Mouse (Mus musculus) erythroblast, embryonic 14.5 days (primary cell): ENCODE results near the gene Pglyrp2.

Source experiments
- GATA1 ChIP-seq: IDR thresholded peaks from 2 replicates; pipeline ENCODE4 v1.6.1; 2012; ENCODE audit warnings: low read length, inconsistent platforms, mixed read lengths
- TAL1 ChIP-seq: IDR thresholded peaks from 3 replicates; pipeline ENCODE4 v1.6.1; 2012; ENCODE audit warnings: low read length, inconsistent platforms, mixed read lengths

DNA sequence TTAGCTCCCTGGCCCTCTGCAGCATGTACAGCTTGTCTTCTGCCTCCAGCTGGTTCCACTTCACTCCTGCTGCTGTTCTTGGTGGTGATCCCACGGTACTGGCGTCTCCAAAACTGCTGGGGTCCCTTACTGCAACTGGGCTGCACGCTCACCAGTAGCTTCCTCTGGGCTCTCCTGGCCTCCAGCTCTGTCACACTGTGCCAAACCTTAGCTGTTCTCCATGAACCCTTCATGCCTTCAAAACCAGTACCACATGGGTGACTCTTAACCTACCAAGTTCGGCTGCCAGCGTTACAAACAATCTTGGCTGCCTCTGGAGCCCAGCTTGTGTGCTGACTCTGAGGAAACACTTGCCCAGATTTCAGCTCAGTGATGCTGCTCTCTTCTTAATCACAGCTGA is 21.0 kb upstream of the Pglyrp2 start:
- TF ChIP-seq GATA1 = no peak
- TF ChIP-seq TAL1 = no peak
